Comparison of ENCODE assay signal across 9 mouse cellular contexts in genomic region chr11:108214521-108215223, GRCm38 (mm10).
DNase-seq lines count a peak whose midpoint lies in the region; ATAC-seq lines count a peak whose summit lies in the region.
"Had no signal": no experiment of that assay in that cellular context is flagged by ENCODE, and none has a peak within 500 bp of the region (broad histone marks: within the 10 kb centered on the region; RNA-seq: fewer than 3 reads in every experiment).

No protein-coding gene starts in this region.

- H3K36me3 ChIP-seq in heart, embryonic 15.5 days = no peaks in the 10 kb centered on the region
- no peaks in the 10 kb centered on the region for H3K36me3 ChIP-seq in intestine, embryonic 14.5 days (ENCODE audit: control insufficient read depth, insufficient read depth, low read length)
- no peaks in the 10 kb centered on the region for H3K36me3 ChIP-seq in forebrain, embryonic 14.5 days (ENCODE audit: control insufficient read depth, insufficient read depth, low read length)

- peak overlapping the region; percentile 60 for H3K27ac ChIP-seq in heart, embryonic 15.5 days
- 0 out of 2 replicates have a peak overlapping the region, but pooled peaks have one; percentile 16 for H3K27ac ChIP-seq in intestine, embryonic 14.5 days (ENCODE audit: low read depth)
- H3K27ac ChIP-seq in forebrain, embryonic 14.5 days (ENCODE audit: low read depth, low read length) = no peak overlapping the region

- no peaks in the 10 kb centered on the region for H3K27me3 ChIP-seq in heart, embryonic 15.5 days
- no peaks in the 10 kb centered on the region for H3K27me3 ChIP-seq in intestine, embryonic 14.5 days (replicated peaks; ENCODE audit: control insufficient read depth, insufficient read depth, low read length)
- no peaks in the 10 kb centered on the region for H3K27me3 ChIP-seq in forebrain, embryonic 14.5 days (replicated peaks; ENCODE audit: control insufficient read depth, insufficient read depth, low read length)

- ATAC-seq in heart, embryonic 15.5 days (replicated peaks; ENCODE audit: insufficient number of reproducible peaks, insufficient read depth, low FRiP score, low read depth) = no peak
- no peak for ATAC-seq in intestine, embryonic 14.5 days (replicated peaks; ENCODE audit: low FRiP score, low TSS enrichment, low read depth)
- ATAC-seq in forebrain, embryonic 14.5 days = no peak
- no peak for ATAC-seq in frontal cortex, adult (ENCODE audit: low TSS enrichment)

- no peak for DNase-seq in heart, adult 11 months
- peak; percentile 31 for DNase-seq in thymus, postnatal 4 days
- no peak for DNase-seq in thymus, postnatal 0 days (ENCODE audit: low spot score)
- DNase-seq in intestine, embryonic 14.5 days (ENCODE audit: low spot score) = no peak
- no peak for DNase-seq in forebrain, embryonic 14.5 days (ENCODE audit: low spot score)
- DNase-seq in right cerebral cortex, postnatal 10 days (ENCODE audit: low spot score in 2 of 2) = no peak

- H3K4me3 ChIP-seq in heart, embryonic 15.5 days = no peak overlapping the region
- H3K4me3 ChIP-seq in intestine, embryonic 14.5 days (ENCODE audit: low read depth, low read length) = no peak overlapping the region
- no peak overlapping the region for H3K4me3 ChIP-seq in forebrain, embryonic 14.5 days (ENCODE audit: low read depth, low read length)

- whole genome bisulfite sequencing in heart, embryonic 15.5 days = 72% methylated on average over 11 of the region's 11 CpGs
- 80% methylated on average over 11 of the region's 11 CpGs for WGBS in intestine, embryonic 14.5 days
- 93% methylated on average over 11 of the region's 11 CpGs for WGBS in forebrain, embryonic 14.5 days

- peak overlapping the region; percentile 43 for H3K4me2 ChIP-seq in heart, embryonic 15.5 days
- H3K4me2 ChIP-seq in intestine, embryonic 14.5 days (ENCODE audit: low read length) = no peak overlapping the region
- H3K4me2 ChIP-seq in forebrain, embryonic 14.5 days (ENCODE audit: low read length) = no peak overlapping the region
- H3K4me2 ChIP-seq: midbrain, embryonic 11.5 days had no signal

- peaks cover 26% of the 10 kb centered on the region for H3K4me1 ChIP-seq in heart, embryonic 15.5 days (replicated peaks)
- H3K4me1 ChIP-seq in intestine, embryonic 14.5 days (replicated peaks; ENCODE audit: control insufficient read depth, insufficient read depth, low read length) = peaks cover 31% of the 10 kb centered on the region
- peaks cover 7% of the 10 kb centered on the region for H3K4me1 ChIP-seq in forebrain, embryonic 14.5 days (ENCODE audit: control insufficient read depth, insufficient read depth, low read length)

- H3K9me3 ChIP-seq in heart, embryonic 15.5 days (replicated peaks) = no peaks in the 10 kb centered on the region
- H3K9me3 ChIP-seq in intestine, embryonic 14.5 days (ENCODE audit: control insufficient read depth, low read length) = no peaks in the 10 kb centered on the region
- H3K9me3 ChIP-seq in forebrain, embryonic 14.5 days (replicated peaks; ENCODE audit: control insufficient read depth, low read length) = no peaks in the 10 kb centered on the region

- H3K9ac ChIP-seq in heart, embryonic 15.5 days = no peak overlapping the region
- H3K9ac ChIP-seq in intestine, embryonic 14.5 days (ENCODE audit: low read length) = no peak overlapping the region
- H3K9ac ChIP-seq in forebrain, embryonic 14.5 days (ENCODE audit: low read length) = no peak overlapping the region
